Mouse (Mus musculus) frontal cortex, postnatal 14 days (tissue): Measurements from ENCODE around the gene Ctsl.

Source experiments
- DNase-seq, 2 experiments: peaks; one replicate each; pipeline ENCODE4 v3.0.0; 2022; ENCODE audit warnings: low spot score in 2 of 2

Gene Ctsl

GRCm38 (mm10) chr13:64312916-64313289 is 57.8 kb downstream of the Ctsl start:
- DNase-seq, result no peak

GRCm38 (mm10) chr13:64312024-64312915 is 58.4 kb downstream of the Ctsl start, which contains the start of gene Aaed1:
TSS of gene Aaed1 (minus strand) at chr13:64312710.
- peak; percentile 80 to 83 for DNase-seq

GRCm38 (mm10) chr13:64311266-64311665 is 59.4 kb downstream of the Ctsl start:
- no peak for DNase-seq

- DNase-seq, result no peak
These were observed 60.1 kb downstream of the Ctsl start for GRCm38 (mm10) chr13:64310585-64310984.

- DNase-seq, result no peak
These were observed 60.8 kb downstream of the Ctsl start for GRCm38 (mm10) chr13:64309842-64310241.
